Mouse (Mus musculus) adrenal gland, postnatal 14 days (tissue): ENCODE data around the gene 4430402I18Rik. TPM values are rescaled to one million over a fixed set of nuclear protein-coding genes. Genes with fewer than 3 reads are reported as not detected.

Source experiments
- total RNA-seq: library from RNA; stranded (reverse); gene quantifications from 2 replicates; pipeline ENCODE4 v1.2.3, GENCODE M21; 2021

The 4430402I18Rik gene
- total RNA-seq, 1 experiment from 2014 or later, result 12.2 TPM

Other genes starting within 250 kb of the 4430402I18Rik start
- 1.4 and 1.6 TPM in 2 replicates for gene Slc1a1, start 132.8 kb downstream of the 4430402I18Rik start, total RNA-seq
- gene Plpp6, start 3.8 kb downstream of the 4430402I18Rik start, total RNA-seq, result 22.8 and 27.4 TPM in 2 replicates
- gene Cdc37l1, start 22.6 kb upstream of the 4430402I18Rik start, total RNA-seq, result 43.0 and 50.8 TPM in 2 replicates
- gene Ak3, start 80.2 kb upstream of the 4430402I18Rik start, total RNA-seq, result 211 and 233 TPM in 2 replicates
- gene Rcl1, start 133.6 kb upstream of the 4430402I18Rik start, total RNA-seq, result 36.1 and 39.4 TPM in 2 replicates